Mouse (Mus musculus): ENCODE measurements around the gene Zfp580. TPM values are rescaled to one million over a fixed set of nuclear protein-coding genes. Genes with fewer than 3 reads are reported as not detected.

Zfp580 gene
- total RNA-seq (2023) = under 1 TPM; 0.47 to 0.71 TPM

GRCm38 (mm10) chr7:5051193-5052192 is at the start of gene Zfp580:
Gene Zfp580, plus strand, starts transcription at chr7:5051538.

GRCm38 (mm10) chr7:5014251-5015117 is 36.9 kb upstream of the Zfp580 start, which contains the start of the genes Zfp524 and Fiz1:
Gene Zfp524, plus strand, starts transcription at chr7:5014415.
Gene Fiz1, minus strand, starts transcription at chr7:5014697.

GRCm38 (mm10) chr7:5015118-5016001 is 36.0 kb upstream of the Zfp580 start, which contains the start of gene Gm44973:
Gene Gm44973, plus strand, starts transcription at chr7:5015496.

GRCm38 (mm10) chr7:5020000-5020681 is 31.2 kb upstream of the Zfp580 start, which contains the start of the genes Zfp865 and Ccdc106:
Gene Zfp865, plus strand, starts transcription at chr7:5020376.
Gene Ccdc106, plus strand, starts transcription at chr7:5020553.

GRCm38 (mm10) chr7:5033818-5034217 is 17.5 kb upstream of the Zfp580 start, which contains the start of gene 4632433K11Rik:
Gene 4632433K11Rik, plus strand, starts transcription at chr7:5034118.

GRCm38 (mm10) chr7:5038109-5038732 is 13.1 kb upstream of the Zfp580 start, which contains the start of gene Zfp784:
Gene Zfp784, minus strand, starts transcription at chr7:5038446.

GRCm38 (mm10) chr7:5061774-5062359 is 10.5 kb downstream of the Zfp580 start, which contains the start of gene U2af2:
Gene U2af2, plus strand, starts transcription at chr7:5062143.

GRCm38 (mm10) chr7:5080010-5080751 is 28.8 kb downstream of the Zfp580 start, which contains the start of gene Epn1:
Gene Epn1, plus strand, starts transcription at chr7:5080235.

Other genes with a start within 250 kb of the Zfp580 start
- 100 to 1,000 TPM; 187 to 214 TPM for gene Ube2s, start 238.9 kb upstream of the Zfp580 start, total RNA-seq (2023)
- not detected for gene Shisa7, start 206.8 kb upstream of the Zfp580 start, total RNA-seq (2023)
- gene Isoc2b, start 181.3 kb upstream of the Zfp580 start, total RNA-seq (2023) = 1 to 10 TPM; 2.8 to 6.7 TPM
- 10 to 100 TPM in 1 of 2 experiments, 1 to 10 TPM in 1; 8.7 to 10.1 TPM for gene Isoc2a, start 174.4 kb upstream of the Zfp580 start, total RNA-seq (2023)
- not detected for gene Gm36210, start 145.0 kb upstream of the Zfp580 start, total RNA-seq (2023)
- gene Zfp628, start 136.3 kb upstream of the Zfp580 start, total RNA-seq (2023) = 10 to 100 TPM; 13.2 to 15.5 TPM
- gene Nat14, start 129.5 kb upstream of the Zfp580 start, total RNA-seq (2023) = 1 to 10 TPM; 2.1 to 3.2 TPM
- not detected for gene Ssc5d, start 125.8 kb upstream of the Zfp580 start, total RNA-seq (2023)
- gene Sbk2, start 87.1 kb upstream of the Zfp580 start, total RNA-seq (2023) = not detected
- not detected for gene Sbk3, start 80.4 kb upstream of the Zfp580 start, total RNA-seq (2023)
- gene Zfp579, start 55.4 kb upstream of the Zfp580 start, total RNA-seq (2023) = 1 to 10 TPM; 2.8 to 3.5 TPM
- 10 to 100 TPM; 13.0 to 20.8 TPM for gene Zfp524, start 37.1 kb upstream of the Zfp580 start, total RNA-seq (2023)
- gene Fiz1, start 36.8 kb upstream of the Zfp580 start, total RNA-seq (2023) = 10 to 100 TPM; 33.3 to 36.3 TPM
- gene Gm44973, start 36.0 kb upstream of the Zfp580 start, total RNA-seq (2023) = not detected
- 10 to 100 TPM; 31.9 to 37.3 TPM for gene Zfp865, start 31.2 kb upstream of the Zfp580 start, total RNA-seq (2023)
- under 1 TPM in 1 of 2 experiments, not detected in 1; 0.56 TPM for gene Ccdc106, start 31.0 kb upstream of the Zfp580 start, total RNA-seq (2023)
- not detected for gene 4632433K11Rik, start 17.4 kb upstream of the Zfp580 start, total RNA-seq (2023)
- 1 to 10 TPM; 2.8 to 2.9 TPM for gene Zfp784, start 13.1 kb upstream of the Zfp580 start, total RNA-seq (2023)
- gene U2af2, start 10.6 kb downstream of the Zfp580 start, total RNA-seq (2023) = 100 to 1,000 TPM; 222 to 227 TPM
- gene Epn1, start 28.7 kb downstream of the Zfp580 start, total RNA-seq (2023) = 100 to 1,000 TPM; 139 to 160 TPM
- gene Rfpl4, start 65.4 kb downstream of the Zfp580 start, total RNA-seq (2023) = not detected
- under 1 TPM in 1 of 2 experiments, not detected in 1; 0.64 TPM for gene Rasl2-9, start 74.4 kb downstream of the Zfp580 start, total RNA-seq (2023)
- not detected for gene Vmn1r55, start 98.1 kb downstream of the Zfp580 start, total RNA-seq (2023)
- gene Vmn1r56, start 145.2 kb downstream of the Zfp580 start, total RNA-seq (2023) = not detected
- not detected for gene Vmn1r57, start 167.0 kb downstream of the Zfp580 start, total RNA-seq (2023)